Mouse (Mus musculus) small intestine, adult 2 months (tissue): ENCODE measurements at regions not wholly inside any gene's neighbourhood (a gene's known extent, or its start where the extent isn't known, plus 50 kb on each side); places are given as distances from the start of the nearest gene placed in this dataset.

Source experiments
- CTCF ChIP-seq: fragments of 200-500 bp; IDR thresholded peaks from 2 replicates; pipeline ENCODE4 v1.5.1; 2012; ENCODE audit warnings: low read depth, mild to moderate bottlenecking, control low read depth, inconsistent platforms, low read length, moderate library complexity, mixed read lengths; ENCODE audit not compliant: insufficient replicate concordance, insufficient read length; ENCODE audit errors: extremely low read depth
- POLR2A ChIP-seq: fragments of 200-500 bp; IDR thresholded peaks from 2 replicates; pipeline ENCODE4 v1.6.1; 2012; ENCODE audit warnings: low read depth, mild to moderate bottlenecking, control low read depth, inconsistent platforms, low read length, moderate library complexity

DNA sequence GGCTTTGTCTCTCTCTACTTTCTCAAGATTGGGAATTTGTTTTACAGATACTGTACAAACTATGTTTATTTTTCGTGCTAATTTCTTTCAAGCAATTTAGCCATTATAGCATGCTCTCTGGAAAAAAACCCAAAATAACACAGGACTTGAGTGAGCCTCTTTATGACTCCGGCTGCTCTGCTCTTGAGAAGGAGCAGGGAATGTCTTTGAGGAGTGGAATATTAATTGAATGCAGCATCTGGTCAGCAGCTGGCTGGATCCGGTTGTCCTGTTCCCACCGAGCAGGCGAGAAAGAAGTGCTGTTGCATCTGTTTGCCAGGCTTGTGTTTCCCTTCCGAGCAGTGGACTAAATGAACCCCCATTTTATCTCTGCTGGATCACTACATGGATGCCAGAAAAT, 127.7 kb downstream of the Lnpk start:
- TF ChIP-seq POLR2A (no peak), CTCF (no peak)
